Mouse (Mus musculus): Measurements from ENCODE around the gene Epn1. TPM values are rescaled to one million over a fixed set of nuclear protein-coding genes. Genes with fewer than 3 reads are reported as not detected.
A peak's percentile ranks its signal among the peaks of the same experiment; 100 is the strongest.

The Epn1 gene
- 109 and 135 TPM in 2 replicates for polyA plus RNA-seq (2011; ENCODE audit: insufficient read depth, insufficient read length, low replicate concordance, missing spikeins)

DNA sequence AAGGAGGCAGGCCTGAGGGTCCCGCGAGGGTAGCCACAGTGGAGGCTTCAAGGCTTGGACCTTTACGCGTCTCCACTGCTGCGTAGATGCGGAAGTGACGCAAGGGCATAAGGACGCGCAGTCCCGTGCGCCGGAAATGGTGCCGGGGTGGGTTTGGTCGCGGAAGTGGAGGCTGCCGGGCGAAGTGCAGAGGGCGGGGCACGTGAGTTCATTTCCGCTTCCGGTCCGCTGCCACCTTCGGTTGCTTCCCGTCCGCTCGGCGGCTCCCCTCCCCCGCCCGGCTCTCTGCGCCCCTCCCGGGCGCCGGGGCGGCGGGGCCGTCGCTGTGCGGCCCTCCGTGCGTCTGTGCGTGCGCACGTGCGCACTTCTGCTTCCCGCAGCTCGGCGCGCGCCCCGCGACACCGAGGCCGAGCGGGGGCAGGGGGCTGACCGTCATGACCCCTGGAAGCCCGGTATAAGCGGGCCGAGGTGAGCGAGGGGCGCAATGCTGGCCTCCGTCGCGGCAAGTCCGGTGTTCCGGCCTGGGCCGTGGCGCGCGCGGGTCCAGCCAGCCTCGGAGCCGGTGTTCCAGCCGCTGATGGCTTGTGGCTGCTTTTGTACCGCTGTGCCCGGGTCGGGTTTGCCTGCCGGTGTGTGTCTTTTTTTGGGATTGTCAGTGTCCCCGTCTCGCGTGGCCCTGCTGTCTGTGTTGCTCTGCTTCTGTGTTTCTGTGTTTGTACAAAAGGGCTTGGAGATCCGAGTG lies at the start of gene Epn1:
Gene Epn1 (plus strand): TSS at position 226 of the 742 bp plus-strand sequence.
- WGBS, result under 1% methylated on average over 81 of the region's 81 CpGs
- TF ChIP-seq POLR2A (IDR thresholded peaks at IDR 0.05; ENCODE audit: borderline replicate concordance, control insufficient read depth, low read depth, low read length), result peak; percentile 61; the same call in 1 of the 2 replicates
- TF ChIP-seq CTCF (IDR thresholded peaks at IDR 0.05; ENCODE audit: control insufficient read depth, insufficient read depth, low read length), result no peak
- H3K4me1 ChIP-seq (ENCODE audit: control insufficient read depth, insufficient read depth, low read length), result peaks cover 2% of the 10 kb centered on the region; the same call in 1 of the 2 replicates
- H3K27ac ChIP-seq (ENCODE audit: control insufficient read depth, insufficient read depth, low read depth, low read length, poor library complexity), result peak within 1 kb of the TSS; percentile 98
- H3K4me3 ChIP-seq (replicated peaks; ENCODE audit: control insufficient read depth, low read depth, low read length), result peak within 1 kb of the TSS; percentile 98

DNA sequence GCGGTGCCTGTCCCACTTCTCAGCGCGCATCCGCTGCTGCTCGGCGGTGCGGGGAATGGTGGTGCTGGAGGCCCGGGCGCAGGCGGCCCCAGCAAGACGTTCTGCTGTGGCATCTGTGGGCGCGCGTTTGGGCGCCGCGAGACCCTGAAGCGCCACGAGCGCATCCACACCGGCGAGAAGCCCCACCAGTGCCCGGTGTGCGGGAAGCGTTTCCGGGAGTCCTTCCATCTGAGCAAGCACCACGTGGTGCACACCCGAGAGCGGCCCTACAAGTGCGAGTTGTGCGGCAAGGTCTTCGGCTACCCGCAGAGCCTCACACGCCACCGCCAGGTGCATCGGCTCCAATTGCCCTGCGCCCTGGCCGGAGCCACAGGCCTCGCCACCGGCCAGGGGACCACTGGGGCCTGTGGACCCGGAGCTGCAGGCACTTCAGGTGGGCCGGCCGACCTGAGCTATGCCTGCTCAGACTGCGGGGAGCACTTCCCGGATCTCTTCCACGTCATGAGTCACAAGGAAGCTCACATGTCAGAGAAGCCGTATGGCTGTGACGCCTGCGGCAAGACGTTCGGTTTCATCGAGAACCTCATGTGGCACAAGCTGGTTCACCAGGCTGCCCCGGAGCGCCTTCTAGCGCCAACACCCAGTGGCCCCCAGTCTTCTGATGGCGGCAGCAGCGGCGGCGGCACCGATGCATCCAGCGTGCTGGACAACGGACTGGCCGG lies 49.3 kb upstream of the Epn1 start:
- H3K27ac ChIP-seq (ENCODE audit: control insufficient read depth, insufficient read depth, low read depth, low read length, poor library complexity), result no peak overlapping the region
- H3K4me3 ChIP-seq (replicated peaks; ENCODE audit: control insufficient read depth, low read depth, low read length), result no peak overlapping the region
- WGBS, result 95% methylated on average over 63 of the region's 63 CpGs
- H3K4me1 ChIP-seq (ENCODE audit: control insufficient read depth, insufficient read depth, low read length), result no peaks in the 10 kb centered on the region
- no peak for TF ChIP-seq CTCF (IDR thresholded peaks at IDR 0.05; ENCODE audit: control insufficient read depth, insufficient read depth, low read length)
- no peak for TF ChIP-seq POLR2A (IDR thresholded peaks at IDR 0.05; ENCODE audit: borderline replicate concordance, control insufficient read depth, low read depth, low read length)

DNA sequence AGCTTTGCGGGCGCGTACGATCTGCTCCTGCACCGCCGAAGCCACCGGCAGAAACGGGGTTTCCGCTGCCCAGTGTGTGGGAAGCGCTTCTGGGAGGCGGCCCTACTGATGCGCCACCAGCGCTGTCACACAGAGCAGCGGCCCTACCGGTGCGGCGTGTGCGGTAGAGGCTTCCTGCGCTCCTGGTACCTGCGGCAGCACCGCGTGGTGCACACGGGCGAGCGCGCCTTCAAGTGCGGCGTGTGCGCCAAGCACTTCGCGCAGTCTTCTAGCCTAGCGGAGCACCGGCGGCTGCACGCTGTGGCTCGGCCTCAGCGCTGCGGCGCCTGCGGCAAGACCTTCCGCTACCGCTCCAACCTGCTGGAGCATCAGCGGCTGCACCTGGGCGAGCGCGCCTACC lies 48.5 kb upstream of the Epn1 start:
- WGBS, result 96% methylated on average over 46 of the region's 46 CpGs
- H3K27ac ChIP-seq (ENCODE audit: control insufficient read depth, insufficient read depth, low read depth, low read length, poor library complexity), result no peak overlapping the region

DNA sequence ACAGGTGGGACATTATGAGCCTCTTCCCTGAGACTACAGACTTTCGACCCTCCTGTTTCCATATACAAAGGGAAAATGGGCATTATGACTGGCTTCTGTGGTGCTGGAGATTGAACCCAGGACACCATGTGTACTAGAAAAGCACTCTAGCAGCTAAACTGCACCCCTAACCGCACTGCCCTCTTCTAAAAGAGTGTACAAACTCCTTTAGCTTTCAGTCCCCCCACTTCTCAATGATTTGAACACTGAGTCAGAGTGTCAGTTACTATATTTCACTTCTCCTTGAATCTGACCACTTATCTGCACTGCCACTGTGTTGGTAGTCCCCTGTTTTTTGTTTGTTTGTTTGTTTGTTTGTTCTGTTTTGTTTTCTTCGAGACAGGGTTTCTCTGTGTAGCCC lies 46.2 kb upstream of the Epn1 start, which contains the start of gene 4632433K11Rik:
Gene 4632433K11Rik (plus strand): TSS at position 301 of the 400 bp plus-strand sequence.
- no peaks in the 10 kb centered on the region; the same call in 1 of the 2 replicates for H3K4me1 ChIP-seq (ENCODE audit: control insufficient read depth, insufficient read depth, low read length)
- no peak within 1 kb of the TSS for H3K4me3 ChIP-seq (replicated peaks; ENCODE audit: control insufficient read depth, low read depth, low read length)
- H3K27ac ChIP-seq (ENCODE audit: control insufficient read depth, insufficient read depth, low read depth, low read length, poor library complexity), result no peak within 1 kb of the TSS
- whole genome bisulfite sequencing, result 75% methylated on average over 3 of the region's 3 CpGs
- TF ChIP-seq CTCF (IDR thresholded peaks at IDR 0.05; ENCODE audit: control insufficient read depth, insufficient read depth, low read length), result no peak
- TF ChIP-seq POLR2A (IDR thresholded peaks at IDR 0.05; ENCODE audit: borderline replicate concordance, control insufficient read depth, low read depth, low read length), result no peak

More for the DNA sequence above, 48.5 kb upstream of the Epn1 start:
- TF ChIP-seq CTCF (IDR thresholded peaks at IDR 0.05; ENCODE audit: control insufficient read depth, insufficient read depth, low read length) (no peak), POLR2A (IDR thresholded peaks at IDR 0.05; ENCODE audit: borderline replicate concordance, control insufficient read depth, low read depth, low read length) (no peak)
- no peaks in the 10 kb centered on the region; the same call in 1 of the 2 replicates for H3K4me1 ChIP-seq (ENCODE audit: control insufficient read depth, insufficient read depth, low read length)
- H3K4me3 ChIP-seq (replicated peaks; ENCODE audit: control insufficient read depth, low read depth, low read length), result no peak overlapping the region

GRCm38 (mm10) chr7:5035628-5036027 lies 44.4 kb upstream of the Epn1 start:
- TF ChIP-seq POLR2A (IDR thresholded peaks at IDR 0.05; ENCODE audit: borderline replicate concordance, control insufficient read depth, low read depth, low read length) (no peak), CTCF (IDR thresholded peaks at IDR 0.05; ENCODE audit: control insufficient read depth, insufficient read depth, low read length) (no peak)
- 91% methylated on average over 17 of the region's 17 CpGs for WGBS
- H3K4me3 ChIP-seq (replicated peaks; ENCODE audit: control insufficient read depth, low read depth, low read length), result no peak overlapping the region
- H3K4me1 ChIP-seq (ENCODE audit: control insufficient read depth, insufficient read depth, low read length), result peaks cover 2% of the 10 kb centered on the region
- H3K27ac ChIP-seq (ENCODE audit: control insufficient read depth, insufficient read depth, low read depth, low read length, poor library complexity), result no peak overlapping the region

- WGBS, result 88% methylated on average over 9 of the region's 9 CpGs
- Histone ChIP-seq H3K4me3 (replicated peaks; ENCODE audit: control insufficient read depth, low read depth, low read length) (no peak overlapping the region), H3K27ac (ENCODE audit: control insufficient read depth, insufficient read depth, low read depth, low read length, poor library complexity) (no peak overlapping the region), H3K4me1 (ENCODE audit: control insufficient read depth, insufficient read depth, low read length) (peaks cover 2% of the 10 kb centered on the region)
- TF ChIP-seq POLR2A (IDR thresholded peaks at IDR 0.05; ENCODE audit: borderline replicate concordance, control insufficient read depth, low read depth, low read length), result no peak
- no peak for TF ChIP-seq CTCF (IDR thresholded peaks at IDR 0.05; ENCODE audit: control insufficient read depth, insufficient read depth, low read length)
Measured at GRCm38 (mm10) chr7:5036136-5036535, 43.9 kb upstream of the Epn1 start.

- WGBS, result 91% methylated on average over 7 of the region's 7 CpGs
- Histone ChIP-seq H3K4me1 (ENCODE audit: control insufficient read depth, insufficient read depth, low read length) (peaks cover 2% of the 10 kb centered on the region), H3K27ac (ENCODE audit: control insufficient read depth, insufficient read depth, low read depth, low read length, poor library complexity) (no peak overlapping the region), H3K4me3 (replicated peaks; ENCODE audit: control insufficient read depth, low read depth, low read length) (no peak overlapping the region)
- TF ChIP-seq CTCF (IDR thresholded peaks at IDR 0.05; ENCODE audit: control insufficient read depth, insufficient read depth, low read length) (no peak), POLR2A (IDR thresholded peaks at IDR 0.05; ENCODE audit: borderline replicate concordance, control insufficient read depth, low read depth, low read length) (no peak)
Measured at GRCm38 (mm10) chr7:5037026-5037425, 43.0 kb upstream of the Epn1 start.

DNA sequence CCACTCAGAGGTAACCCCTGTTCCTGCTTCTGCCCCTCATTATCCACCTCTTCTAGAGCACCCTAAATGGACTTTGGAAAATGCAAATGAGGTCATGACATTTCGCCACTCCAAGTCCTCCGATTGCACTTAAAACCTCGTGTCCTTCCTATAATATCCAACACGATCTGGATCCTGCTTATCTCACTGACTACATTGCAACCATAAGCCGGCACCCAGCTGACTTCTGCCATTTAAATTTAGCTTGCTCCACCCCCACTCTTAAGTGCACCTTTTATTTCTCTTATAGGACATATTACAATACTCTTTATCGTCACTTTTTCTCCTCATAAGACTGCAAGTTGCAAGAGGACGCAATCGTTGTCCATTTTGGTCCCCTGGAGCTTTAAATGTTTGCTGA lies 42.6 kb upstream of the Epn1 start:
- TF ChIP-seq POLR2A (IDR thresholded peaks at IDR 0.05; ENCODE audit: borderline replicate concordance, control insufficient read depth, low read depth, low read length) (no peak), CTCF (IDR thresholded peaks at IDR 0.05; ENCODE audit: control insufficient read depth, insufficient read depth, low read length) (no peak)
- Histone ChIP-seq H3K4me1 (ENCODE audit: control insufficient read depth, insufficient read depth, low read length) (peaks cover 2% of the 10 kb centered on the region), H3K4me3 (replicated peaks; ENCODE audit: control insufficient read depth, low read depth, low read length) (no peak overlapping the region), H3K27ac (ENCODE audit: control insufficient read depth, insufficient read depth, low read depth, low read length, poor library complexity) (no peak overlapping the region)
- WGBS, result 70% methylated on average over 8 of the region's 8 CpGs
